Mouse (Mus musculus): Measurements from ENCODE around the gene Cdkl3. TPM values are rescaled to one million over a fixed set of nuclear protein-coding genes. Genes with fewer than 3 reads are reported as not detected.

The Cdkl3 gene
- polyA plus RNA-seq, 1 experiment from 2014 or later = 0.78 TPM

- Histone ChIP-seq H3K9ac (no peak overlapping the region), H3K4me3 (replicated peaks) (no peak overlapping the region), H3K9me3 (replicated peaks) (no peaks in the 10 kb centered on the region), H3K4me1 (replicated peaks) (no peaks in the 10 kb centered on the region; the same call in none of the 2 replicates), H3K4me2 (no peak overlapping the region), H3K27me3 (no peaks in the 10 kb centered on the region), H3K27ac (replicated peaks) (no peak overlapping the region), H3K36me3 (replicated peaks) (no peaks in the 10 kb centered on the region)
- 53% methylated on average over 4 of the region's 4 CpGs for WGBS (ENCODE audit: insufficient replicate concordance)
- ATAC-seq (ENCODE audit: insufficient read depth) = no peak
These were observed 56.3 kb downstream of the Cdkl3 start for GRCm38 (mm10) chr11:52060315-52060714.

GRCm38 (mm10) chr11:52062406-52062805 lies 58.4 kb downstream of the Cdkl3 start:
- Histone ChIP-seq H3K27ac (replicated peaks) (no peak overlapping the region), H3K4me2 (no peak overlapping the region), H3K9ac (no peak overlapping the region), H3K9me3 (replicated peaks) (no peaks in the 10 kb centered on the region), H3K36me3 (replicated peaks) (no peaks in the 10 kb centered on the region), H3K27me3 (no peaks in the 10 kb centered on the region), H3K4me1 (replicated peaks) (no peaks in the 10 kb centered on the region; the same call in none of the 2 replicates), H3K4me3 (replicated peaks) (no peak overlapping the region)
- 74% methylated on average over 5 of the region's 5 CpGs for WGBS (ENCODE audit: insufficient replicate concordance)
- no peak for ATAC-seq (ENCODE audit: insufficient read depth)

GRCm38 (mm10) chr11:52064398-52064797 lies 60.4 kb downstream of the Cdkl3 start:
- WGBS (ENCODE audit: insufficient replicate concordance) = 27% methylated on average over 3 of the region's 3 CpGs

GRCm38 (mm10) chr11:52065841-52066240 lies 61.8 kb downstream of the Cdkl3 start:
- WGBS (ENCODE audit: insufficient replicate concordance) = 3% methylated on average over 5 of the region's 5 CpGs
- H3K4me2 ChIP-seq = peak overlapping the region; percentile 41
- H3K36me3 ChIP-seq (replicated peaks) = no peaks in the 10 kb centered on the region
- H3K9me3 ChIP-seq (replicated peaks) = no peaks in the 10 kb centered on the region
- H3K9ac ChIP-seq = no peak overlapping the region
- no peak overlapping the region for H3K27ac ChIP-seq (replicated peaks)
- H3K4me1 ChIP-seq (replicated peaks) = no peaks in the 10 kb centered on the region; the same call in none of the 2 replicates
- ATAC-seq (ENCODE audit: insufficient read depth) = no peak
- H3K4me3 ChIP-seq (replicated peaks) = no peak overlapping the region
- H3K27me3 ChIP-seq = no peaks in the 10 kb centered on the region

More at GRCm38 (mm10) chr11:52064398-52064797, 60.4 kb downstream of the Cdkl3 start:
- Histone ChIP-seq H3K4me1 (replicated peaks) (no peaks in the 10 kb centered on the region; the same call in none of the 2 replicates), H3K4me2 (no peak overlapping the region), H3K9ac (no peak overlapping the region), H3K36me3 (replicated peaks) (no peaks in the 10 kb centered on the region), H3K9me3 (replicated peaks) (no peaks in the 10 kb centered on the region), H3K27ac (replicated peaks) (no peak overlapping the region), H3K27me3 (no peaks in the 10 kb centered on the region), H3K4me3 (replicated peaks) (no peak overlapping the region)
- no peak for ATAC-seq (ENCODE audit: insufficient read depth)

GRCm38 (mm10) chr11:52071768-52072167 lies 67.7 kb downstream of the Cdkl3 start:
- Histone ChIP-seq H3K27me3 (no peaks in the 10 kb centered on the region), H3K27ac (replicated peaks) (no peak overlapping the region), H3K9ac (no peak overlapping the region), H3K9me3 (replicated peaks) (no peaks in the 10 kb centered on the region), H3K4me3 (replicated peaks) (no peak overlapping the region), H3K4me1 (replicated peaks) (peaks cover 36% of the 10 kb centered on the region), H3K36me3 (replicated peaks) (no peaks in the 10 kb centered on the region), H3K4me2 (no peak overlapping the region)
- ATAC-seq (ENCODE audit: insufficient read depth) = no peak
- WGBS (ENCODE audit: insufficient replicate concordance) = 19% methylated on average over 10 of the region's 10 CpGs

- Histone ChIP-seq H3K4me2 (no peak overlapping the region), H3K4me1 (replicated peaks) (peaks cover 36% of the 10 kb centered on the region), H3K36me3 (replicated peaks) (no peaks in the 10 kb centered on the region), H3K9ac (no peak overlapping the region), H3K9me3 (replicated peaks) (no peaks in the 10 kb centered on the region), H3K27me3 (no peaks in the 10 kb centered on the region), H3K27ac (replicated peaks) (no peak overlapping the region), H3K4me3 (replicated peaks) (no peak overlapping the region)
- 0 out of 2 replicates have a peak, but pooled peaks have one; percentile 9 for ATAC-seq (ENCODE audit: insufficient read depth)
- 72% methylated on average over 8 of the region's 8 CpGs for WGBS (ENCODE audit: insufficient replicate concordance)
These were observed 69.6 kb downstream of the Cdkl3 start for GRCm38 (mm10) chr11:52073528-52074170.

GRCm38 (mm10) chr11:52074626-52075470 lies 70.8 kb downstream of the Cdkl3 start:
- 21% methylated on average over 14 of the region's 14 CpGs for WGBS (ENCODE audit: insufficient replicate concordance)
- peaks cover 36% of the 10 kb centered on the region for H3K4me1 ChIP-seq (replicated peaks)
- no peaks in the 10 kb centered on the region for H3K36me3 ChIP-seq (replicated peaks)
- ATAC-seq (ENCODE audit: insufficient read depth) = peak; percentile 40
- H3K9ac ChIP-seq = no peak overlapping the region; the same call in 1 of the 2 replicates
- no peak overlapping the region for H3K4me3 ChIP-seq (replicated peaks)
- H3K27ac ChIP-seq (replicated peaks) = no peak overlapping the region
- no peaks in the 10 kb centered on the region for H3K27me3 ChIP-seq
- H3K4me2 ChIP-seq = peak overlapping the region; percentile 40
- H3K9me3 ChIP-seq (replicated peaks) = no peaks in the 10 kb centered on the region

GRCm38 (mm10) chr11:52075794-52076633 lies 72.0 kb downstream of the Cdkl3 start:
- WGBS (ENCODE audit: insufficient replicate concordance) = 28% methylated on average over 19 of the region's 19 CpGs
- Histone ChIP-seq H3K4me3 (replicated peaks) (no peak overlapping the region), H3K4me2 (no peak overlapping the region), H3K27ac (replicated peaks) (no peak overlapping the region), H3K4me1 (replicated peaks) (peaks cover 36% of the 10 kb centered on the region), H3K27me3 (no peaks in the 10 kb centered on the region), H3K9ac (no peak overlapping the region), H3K9me3 (replicated peaks) (no peaks in the 10 kb centered on the region), H3K36me3 (replicated peaks) (no peaks in the 10 kb centered on the region)
- no peak for ATAC-seq (ENCODE audit: insufficient read depth)

- peaks cover 31% of the 10 kb centered on the region for H3K4me1 ChIP-seq (replicated peaks)
- no peak overlapping the region for H3K9ac ChIP-seq
- no peaks in the 10 kb centered on the region for H3K36me3 ChIP-seq (replicated peaks)
- H3K4me3 ChIP-seq (replicated peaks) = no peak overlapping the region
- H3K9me3 ChIP-seq (replicated peaks) = no peaks in the 10 kb centered on the region
- WGBS (ENCODE audit: insufficient replicate concordance) = 78% methylated on average over 6 of the region's 6 CpGs
- H3K4me2 ChIP-seq = no peak overlapping the region
- H3K27me3 ChIP-seq = no peaks in the 10 kb centered on the region
- H3K27ac ChIP-seq (replicated peaks) = no peak overlapping the region
- no peak for ATAC-seq (ENCODE audit: insufficient read depth)
These were observed 72.8 kb downstream of the Cdkl3 start for GRCm38 (mm10) chr11:52076742-52077352.

- Histone ChIP-seq H3K9ac (no peak overlapping the region), H3K9me3 (replicated peaks) (no peaks in the 10 kb centered on the region), H3K27me3 (no peaks in the 10 kb centered on the region), H3K4me1 (replicated peaks) (peaks cover 28% of the 10 kb centered on the region), H3K27ac (replicated peaks) (no peak overlapping the region), H3K36me3 (replicated peaks) (no peaks in the 10 kb centered on the region), H3K4me3 (replicated peaks) (no peak overlapping the region), H3K4me2 (no peak overlapping the region)
- ATAC-seq (ENCODE audit: insufficient read depth) = no peak
- 54% methylated on average over 4 of the region's 4 CpGs for WGBS (ENCODE audit: insufficient replicate concordance)
These were observed 73.9 kb downstream of the Cdkl3 start for GRCm38 (mm10) chr11:52077939-52078338.

Measured in liver, embryonic 15.5 days (tissue).